In genomic region chr16:11175489-11176207, GRCm38 (mm10) we compare ENCODE assay signal across 8 mouse cellular contexts. TPM values are rescaled to one million over a fixed set of nuclear protein-coding genes. Genes with fewer than 3 reads are reported as not detected.
DNase-seq lines count a peak whose midpoint lies in the region; ATAC-seq lines count a peak whose summit lies in the region.

No protein-coding gene starts in this region.

- H3K27ac ChIP-seq in hindbrain, embryonic 14.5 days: peak overlapping the region; percentile 88

- whole genome bisulfite sequencing in hindbrain, embryonic 14.5 days: 1% methylated on average over 71 of the region's 72 CpGs

- peak; percentile 61 for ATAC-seq in hindbrain, embryonic 14.5 days (ENCODE audit: low FRiP score)
- ATAC-seq in megakaryocyte progenitor cell, adult 5-6 weeks (replicated peaks; ENCODE audit: poor library complexity): peak; percentile 40

- H3K9ac ChIP-seq in hindbrain, embryonic 14.5 days: peak overlapping the region; percentile 80

- no peaks in the 10 kb centered on the region for H3K9me3 ChIP-seq in hindbrain, embryonic 14.5 days (ENCODE audit: control insufficient read depth, low read length)

- intact Hi-C loops in left cerebral cortex, postnatal 10 days (cut with DNase I): loop anchor here (10.0 kb wide), 1 partner anchor 301 kb away; no protein-coding TSS in a partner anchor

- H3K4me1 ChIP-seq in hindbrain, embryonic 14.5 days (replicated peaks; ENCODE audit: control insufficient read depth, insufficient read depth, low read length): peaks cover 15% of the 10 kb centered on the region

- H3K4me3 ChIP-seq in hindbrain, embryonic 14.5 days (replicated peaks; ENCODE audit: low read length): peak overlapping the region; percentile 96

- DNase-seq in cerebellum, adult 8-10 months: peak; percentile 64
- no peak for DNase-seq in cerebellum, adult 11 months
- peak; percentile 71 for DNase-seq in c-Kit-positive CD71-positive TER-119-negative erythroid progenitor cells, embryonic 14.5 days (ENCODE audit: low read depth)
- peak; percentile 65 for DNase-seq in gastrocnemius, adult 18-20 months (ENCODE audit: low spot score)
- no peak for DNase-seq in hindbrain, embryonic 14.5 days (ENCODE audit: low spot score)
- peak; percentile 26 to 79 for DNase-seq in left cerebral cortex, postnatal 10 days (ENCODE audit: extremely low spot score in 1 of 2, low spot score in 2 of 2)
- DNase-seq in spleen, adult 12 weeks (ENCODE audit: low spot score): peak; percentile 57

- peak overlapping the region; percentile 67 for H3K4me2 ChIP-seq in hindbrain, embryonic 14.5 days (replicated peaks)

- no peaks in the 10 kb centered on the region for H3K27me3 ChIP-seq in hindbrain, embryonic 14.5 days (ENCODE audit: control insufficient read depth, insufficient read depth, low read length)

- no peaks in the 10 kb centered on the region for H3K36me3 ChIP-seq in hindbrain, embryonic 14.5 days (replicated peaks; ENCODE audit: control insufficient read depth, insufficient read depth)

RNA-seq across cellular contexts. Expression of gene Zc3h7a, which starts 0.5 kb away (rescaled TPM):
- 10 to 100 TPM; 10.3 to 16.8 TPM for total RNA-seq in gastrocnemius, adult 18-20 months (2021)
- polyA plus RNA-seq in hindbrain, embryonic 14.5 days (2014; fragmentation: Nextera tagmentation; extraction: Ambion mirVana): 72.2 and 74.0 TPM in 2 replicates
- total RNA-seq in left cerebral cortex, postnatal 10 days (2021): 10 to 100 TPM; 60.9 to 66.2 TPM
- total RNA-seq in megakaryocyte progenitor cell, adult 5-6 weeks (2015): 156 and 188 TPM in 2 replicates
- total RNA-seq in megakaryocyte progenitor cell, adult 5-6 weeks (2017): 214 and 269 TPM in 2 replicates

RNA-seq across cellular contexts. Expression of gene Rsl1d1, which starts 27.5 kb away (rescaled TPM):
- total RNA-seq in gastrocnemius, adult 18-20 months (2021): 10 to 100 TPM; 42.7 to 44.9 TPM
- polyA plus RNA-seq in hindbrain, embryonic 14.5 days (2014; fragmentation: Nextera tagmentation; extraction: Ambion mirVana): 138 and 140 TPM in 2 replicates
- 10 to 100 TPM; 58.9 to 63.1 TPM for total RNA-seq in left cerebral cortex, postnatal 10 days (2021)
- 297 and 301 TPM in 2 replicates for total RNA-seq in megakaryocyte progenitor cell, adult 5-6 weeks (2015)
- 270 and 301 TPM in 2 replicates for total RNA-seq in megakaryocyte progenitor cell, adult 5-6 weeks (2017)

RNA-seq across cellular contexts. Expression of gene Txndc11, which starts 41.2 kb away (rescaled TPM):
- total RNA-seq in gastrocnemius, adult 18-20 months (2021): 1 to 10 TPM; 6.7 to 9.0 TPM
- 29.9 and 32.6 TPM in 2 replicates for polyA plus RNA-seq in hindbrain, embryonic 14.5 days (2014; fragmentation: Nextera tagmentation; extraction: Ambion mirVana)
- 10 to 100 TPM; 37.1 to 38.7 TPM for total RNA-seq in left cerebral cortex, postnatal 10 days (2021)
- total RNA-seq in megakaryocyte progenitor cell, adult 5-6 weeks (2015): 50.0 and 55.9 TPM in 2 replicates
- total RNA-seq in megakaryocyte progenitor cell, adult 5-6 weeks (2017): 36.1 and 39.0 TPM in 2 replicates

Comparison
In these comparisons a context has a peak if more than half of its experiments do, and no peak if none do; other contexts are left out.
1. DNase-seq: peak in cerebellum, adult 8-10 months (single experiment), c-Kit-positive CD71-positive TER-119-negative erythroid progenitor cells, embryonic 14.5 days (single experiment), gastrocnemius, adult 18-20 months (single experiment), left cerebral cortex, postnatal 10 days (2 of 2) and spleen, adult 12 weeks (single experiment); none in cerebellum, adult 11 months (single experiment) and hindbrain, embryonic 14.5 days (single experiment).
2. RNA of gene Rsl1d1, which starts 27.5 kb away (total RNA-seq): 270 to 301 TPM in megakaryocyte progenitor cell, adult 5-6 weeks; 58.9 to 63.1 TPM in left cerebral cortex, postnatal 10 days and 42.7 to 44.9 TPM in gastrocnemius, adult 18-20 months; every median in the first group is over 4 times any median in the second.